Mouse (Mus musculus) thymus, adult 2 months (tissue): Measurements from ENCODE around the gene Fxyd7. TPM values are rescaled to one million over a fixed set of nuclear protein-coding genes. Genes with fewer than 3 reads are reported as not detected.

ENCODE experiments used
- DNase-seq: peaks from one replicate; pipeline ENCODE4 v3.0.0; 2021
- H3K27ac ChIP-seq: fragments of 200-500 bp; 2 replicates; pipeline ENCODE4 v1.5.1; 2012; ENCODE audit warnings: low read length, control low read depth; ENCODE audit not compliant: control insufficient read depth, insufficient read depth
- H3K27me3 ChIP-seq: fragments of 200-500 bp; 2 replicates; pipeline ENCODE4 v1.6.1; 2012; ENCODE audit warnings: mild to moderate bottlenecking, low read length, moderate library complexity, mixed read lengths; ENCODE audit not compliant: control insufficient read depth, insufficient read depth
- H3K36me3 ChIP-seq: fragments of 200-500 bp; 2 replicates; pipeline ENCODE4 v1.6.1; 2012; ENCODE audit warnings: mild to moderate bottlenecking, low read length, moderate library complexity; ENCODE audit not compliant: control insufficient read depth, insufficient read depth
- H3K4me1 ChIP-seq: fragments of 200-500 bp; replicated peaks from 2 replicates; pipeline ENCODE4 v1.6.1; 2012; ENCODE audit warnings: low read length; ENCODE audit not compliant: control insufficient read depth, insufficient read depth
- H3K4me3 ChIP-seq: fragments of 200-500 bp; 2 replicates; pipeline ENCODE4 v1.5.1; 2012; ENCODE audit warnings: mild to moderate bottlenecking, low read length, control low read depth, moderate library complexity; ENCODE audit not compliant: control insufficient read depth, insufficient read depth
- CTCF ChIP-seq: fragments of 200-500 bp; IDR thresholded peaks from 2 replicates; pipeline ENCODE4 v1.5.1; 2012; ENCODE audit warnings: mild to moderate bottlenecking, control low read depth, low read length, moderate library complexity, borderline replicate concordance; ENCODE audit not compliant: control insufficient read depth, poor library complexity, insufficient read depth; ENCODE audit errors: extremely low read depth
- POLR2A ChIP-seq: fragments of 200-500 bp; IDR thresholded peaks from 2 replicates; pipeline ENCODE4 v1.6.1; 2012; ENCODE audit warnings: mild to moderate bottlenecking, low read length, control low read depth, moderate library complexity; ENCODE audit not compliant: control insufficient read depth, poor library complexity, insufficient read depth; ENCODE audit errors: extremely low read depth
- WGBS: fragments of 180-500 bp; shearing (Covaris S2); methylation state at CpG from one replicate; pipeline ENCODE4 v1.1.7; 2018; 5-methylcytosine and 5-hydroxymethylcytosine counted together
- polyA plus RNA-seq: library from polyadenylated mRNA; depleted of rRNA; stranded (reverse); fragments of >200 nt; gene quantifications from 2 replicates; pipeline ENCODE4 v1.2.3, GENCODE M21; 2012

Fxyd7 gene
- polyA plus RNA-seq, 1 experiment: 2.2 TPM

GRCm38 (mm10) chr7:31030717-31031116, 20.6 kb downstream of the Fxyd7 start:
- TF ChIP-seq POLR2A (no peak), CTCF (no peak)
- Histone ChIP-seq H3K4me3 (no peak overlapping the region), H3K27me3 (no peaks in the 10 kb centered on the region), H3K27ac (no peak overlapping the region), H3K36me3 (0 out of 2 replicates have a peak, but pooled peaks cover 3% of the 10 kb centered on the region), H3K4me1 (peaks cover 44% of the 10 kb centered on the region)
- no peak for DNase-seq
- 92% methylated on average over 2 of the region's 2 CpGs for WGBS

GRCm38 (mm10) chr7:31028609-31029008, 22.7 kb downstream of the Fxyd7 start:
- Histone ChIP-seq H3K4me1 (peaks cover 25% of the 10 kb centered on the region), H3K27me3 (no peaks in the 10 kb centered on the region), H3K27ac (no peak overlapping the region), H3K36me3 (no peaks in the 10 kb centered on the region), H3K4me3 (no peak overlapping the region)
- no peak for TF ChIP-seq POLR2A
- no peak for TF ChIP-seq CTCF
- WGBS: 64% methylated on average over 8 of the region's 8 CpGs
- no peak for DNase-seq

DNA sequence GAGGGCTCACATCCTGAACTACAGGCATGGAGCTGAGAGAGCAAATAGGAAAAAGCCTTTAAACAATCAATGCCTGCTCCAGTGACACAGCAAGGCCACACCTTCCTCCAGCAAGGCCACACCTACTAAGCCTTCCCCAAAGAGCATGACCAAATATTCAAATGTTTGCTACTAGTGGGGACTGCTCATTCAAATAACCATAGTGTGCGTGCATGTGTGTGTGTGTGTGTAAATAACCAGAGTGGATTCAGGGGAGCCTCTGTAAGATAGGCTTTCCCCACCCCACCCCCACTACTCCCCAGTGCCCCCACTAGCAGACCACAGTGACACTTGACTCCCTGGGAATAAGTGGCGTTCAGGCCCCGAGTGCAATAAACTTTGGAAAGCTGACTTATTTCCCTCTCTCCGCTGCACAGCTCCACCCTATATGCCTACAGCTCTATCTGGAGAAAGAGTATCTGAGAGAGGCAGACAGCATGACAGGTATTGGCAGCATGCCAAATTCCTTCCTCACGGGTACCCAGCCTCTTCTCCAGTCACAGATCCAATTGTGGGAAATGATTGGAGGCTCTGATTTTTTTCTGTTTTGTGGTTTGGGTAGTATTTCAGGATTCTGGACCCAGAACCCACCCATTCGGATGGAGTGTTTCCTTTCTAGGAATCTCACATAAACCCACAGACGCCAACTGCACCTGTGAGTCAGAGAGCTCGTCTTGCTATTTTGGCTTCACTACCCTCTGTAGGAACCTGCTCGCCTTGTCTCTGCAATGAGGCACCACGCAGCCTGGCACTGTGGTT, 34.0 kb downstream of the Fxyd7 start:
- no peak overlapping the region for H3K4me3 ChIP-seq
- no peak for DNase-seq
- no peak for TF ChIP-seq POLR2A
- TF ChIP-seq CTCF: no peak
- H3K27ac ChIP-seq: no peak overlapping the region
- 30% methylated on average over 10 of the region's 10 CpGs for WGBS
- H3K4me1 ChIP-seq: no peaks in the 10 kb centered on the region
- H3K27me3 ChIP-seq: no peaks in the 10 kb centered on the region
- no peaks in the 10 kb centered on the region for H3K36me3 ChIP-seq

DNA sequence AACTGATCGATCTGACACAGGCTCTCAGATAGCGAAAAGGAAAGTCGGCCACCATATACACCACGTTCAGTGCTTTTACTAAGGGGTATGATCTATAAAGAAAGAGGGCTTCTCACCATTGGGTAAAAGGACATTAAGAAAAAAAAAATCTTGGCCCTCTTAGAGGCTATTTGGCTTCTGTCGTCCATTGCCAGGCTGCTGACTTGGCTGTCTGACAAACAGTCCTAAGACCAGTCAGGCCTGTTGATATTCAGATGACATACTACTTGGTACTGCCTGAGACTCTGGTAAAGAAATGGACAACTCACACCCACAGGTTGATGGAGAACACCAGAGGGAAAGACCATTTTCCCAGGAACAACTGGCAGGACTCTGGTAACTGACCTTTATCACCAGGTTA, 38.3 kb downstream of the Fxyd7 start:
- TF ChIP-seq POLR2A (no peak), CTCF (no peak)
- WGBS: 92% methylated on average over 5 of the region's 5 CpGs
- no peaks in the 10 kb centered on the region for H3K36me3 ChIP-seq

GRCm38 (mm10) chr7:31008889-31009288, 42.4 kb downstream of the Fxyd7 start:
- Histone ChIP-seq H3K27ac (no peak overlapping the region), H3K4me1 (no peaks in the 10 kb centered on the region), H3K36me3 (no peaks in the 10 kb centered on the region), H3K4me3 (no peak overlapping the region), H3K27me3 (no peaks in the 10 kb centered on the region)
- no peak for DNase-seq
- WGBS: 84% methylated on average over 3 of the region's 3 CpGs
- TF ChIP-seq CTCF: no peak
- no peak for TF ChIP-seq POLR2A

More for the DNA sequence above, 38.3 kb downstream of the Fxyd7 start:
- H3K27me3 ChIP-seq: no peaks in the 10 kb centered on the region
- no peaks in the 10 kb centered on the region for H3K4me1 ChIP-seq
- no peak overlapping the region for H3K27ac ChIP-seq
- no peak for DNase-seq
- H3K4me3 ChIP-seq: no peak overlapping the region

GRCm38 (mm10) chr7:31008175-31008574, 43.1 kb downstream of the Fxyd7 start:
- Histone ChIP-seq H3K4me3 (no peak overlapping the region), H3K27ac (no peak overlapping the region), H3K27me3 (no peaks in the 10 kb centered on the region), H3K36me3 (no peaks in the 10 kb centered on the region), H3K4me1 (no peaks in the 10 kb centered on the region)
- TF ChIP-seq POLR2A: no peak
- TF ChIP-seq CTCF: no peak
- DNase-seq: no peak
- 22% methylated on average over 1 of the region's 1 CpGs for WGBS

DNA sequence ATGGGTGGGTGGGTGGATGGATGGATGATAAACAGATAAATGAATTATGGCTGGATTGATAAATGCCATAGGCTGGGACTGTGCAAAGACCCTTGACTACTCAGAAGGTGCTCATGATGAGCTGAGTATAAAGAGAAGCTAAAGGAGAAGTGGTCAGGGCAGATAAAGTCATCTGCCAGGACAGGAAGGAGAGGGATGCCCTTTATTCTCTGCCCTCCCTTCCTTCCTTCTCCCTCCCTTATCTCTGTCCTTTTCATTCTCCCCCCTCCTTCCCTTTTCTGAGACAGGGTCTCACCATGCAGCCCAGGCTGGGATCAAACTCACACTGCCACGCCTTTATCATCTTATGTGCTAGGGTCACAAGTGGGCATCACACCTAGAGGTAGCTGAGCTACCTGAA, 43.5 kb downstream of the Fxyd7 start:
- no peak for TF ChIP-seq CTCF
- TF ChIP-seq POLR2A: no peak
- no peak overlapping the region for H3K4me3 ChIP-seq
- no peaks in the 10 kb centered on the region for H3K27me3 ChIP-seq
- H3K4me1 ChIP-seq: peaks cover 3% of the 10 kb centered on the region
- H3K27ac ChIP-seq: no peak overlapping the region
- WGBS: 44% methylated on average over 1 of the region's 1 CpGs
- no peak for DNase-seq
- no peaks in the 10 kb centered on the region for H3K36me3 ChIP-seq
